Mouse (Mus musculus) liver, adult 2 months (tissue): Measurements from ENCODE around the gene Cacnb4.

Experiments
- CTCF ChIP-seq: fragments of 200-500 bp; IDR thresholded peaks from 2 replicates; pipeline ENCODE4 v1.5.1; 2011; ENCODE audit warnings: low read depth, low read length, control low read depth
- POLR2A ChIP-seq: fragments of 200-500 bp; IDR thresholded peaks from 2 replicates; pipeline ENCODE4 v1.6.1; 2011; ENCODE audit warnings: low read length, control low read depth; ENCODE audit not compliant: insufficient read depth; ENCODE audit errors: extremely low read depth

- TF ChIP-seq POLR2A (no peak), CTCF (no peak)
Measured at GRCm38 (mm10) chr2:52419295-52419694, 257.3 kb downstream of the Cacnb4 start.
